Mouse (Mus musculus) thymus, postnatal 14 days (tissue): ENCODE measurements around the gene Plgrkt.

ENCODE experiments used
- DNase-seq: peaks from one replicate; pipeline ENCODE4 v3.0.0; 2021

Plgrkt gene

DNA sequence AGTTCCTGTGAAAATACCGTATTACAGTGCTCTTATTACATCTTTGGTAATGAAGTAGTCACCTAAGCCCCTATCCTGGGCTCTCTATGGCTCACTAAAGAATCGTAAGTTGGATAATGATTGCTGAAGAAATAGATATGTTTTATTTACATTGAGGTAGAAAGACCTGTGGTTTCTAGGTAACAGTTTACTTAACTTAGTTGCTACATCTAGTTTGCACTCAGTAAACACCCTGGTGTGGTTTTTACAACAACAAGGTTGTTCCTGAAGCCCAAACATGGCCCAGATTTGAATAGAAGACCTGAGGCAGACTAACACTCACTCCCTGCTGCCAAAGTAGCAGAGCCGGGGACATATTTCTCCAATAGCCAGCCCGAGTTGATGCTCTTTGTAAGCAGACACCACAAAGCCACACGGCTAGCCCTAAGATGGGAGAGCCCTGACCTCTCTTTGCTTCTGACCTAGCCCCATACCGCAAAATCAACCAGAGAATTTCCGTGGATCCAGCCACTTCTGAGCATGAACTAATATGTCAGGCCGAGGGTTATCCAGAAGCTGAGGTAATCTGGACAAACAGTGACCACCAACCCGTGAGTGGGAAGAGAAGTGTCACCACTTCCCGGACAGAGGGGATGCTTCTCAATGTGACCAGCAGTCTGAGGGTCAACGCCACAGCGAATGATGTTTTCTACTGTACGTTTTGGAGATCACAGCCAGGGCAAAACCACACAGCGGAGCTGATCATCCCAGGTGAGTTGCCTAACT lies 12.8 kb upstream of the Plgrkt start:
- no peak for DNase-seq

DNA sequence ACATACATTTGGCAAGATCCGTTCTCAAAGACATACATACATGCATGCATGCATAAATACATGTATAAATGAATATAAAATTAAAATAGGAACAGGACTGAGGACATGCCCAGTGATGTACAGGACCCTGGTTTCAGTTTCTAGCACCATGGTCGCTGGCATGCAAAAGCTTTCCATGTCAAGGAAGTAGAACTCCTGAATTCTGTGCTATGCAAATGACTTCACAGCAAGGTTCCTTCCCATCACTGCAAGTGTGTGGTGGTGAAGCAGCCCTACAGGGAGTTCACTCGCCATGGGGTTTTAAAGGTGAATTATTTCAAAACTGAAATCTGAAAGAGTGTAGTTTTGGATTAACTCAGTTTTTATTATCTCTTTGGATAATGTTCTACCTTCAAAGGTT lies 9.2 kb upstream of the Plgrkt start:
- DNase-seq = no peak

DNA sequence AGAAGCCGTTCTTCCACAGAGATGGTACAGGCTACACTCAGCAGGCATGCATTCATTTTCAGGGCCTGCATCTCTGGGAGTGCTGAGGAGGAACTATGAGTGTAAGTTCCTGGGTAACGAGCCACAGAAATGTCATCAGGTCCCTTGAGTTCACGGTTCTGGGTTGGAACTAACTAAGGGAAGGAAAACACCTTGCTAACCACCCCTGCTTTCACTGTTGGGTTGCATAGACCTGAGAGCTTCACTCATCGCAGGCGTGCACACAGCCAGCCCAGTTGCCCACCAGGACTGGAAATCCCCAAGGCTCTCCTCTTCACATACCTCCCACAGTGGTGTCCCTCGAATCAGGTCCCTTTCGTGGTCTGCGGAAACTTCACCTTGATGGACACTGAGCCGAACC lies 7.8 kb upstream of the Plgrkt start:
- no peak for DNase-seq

DNA sequence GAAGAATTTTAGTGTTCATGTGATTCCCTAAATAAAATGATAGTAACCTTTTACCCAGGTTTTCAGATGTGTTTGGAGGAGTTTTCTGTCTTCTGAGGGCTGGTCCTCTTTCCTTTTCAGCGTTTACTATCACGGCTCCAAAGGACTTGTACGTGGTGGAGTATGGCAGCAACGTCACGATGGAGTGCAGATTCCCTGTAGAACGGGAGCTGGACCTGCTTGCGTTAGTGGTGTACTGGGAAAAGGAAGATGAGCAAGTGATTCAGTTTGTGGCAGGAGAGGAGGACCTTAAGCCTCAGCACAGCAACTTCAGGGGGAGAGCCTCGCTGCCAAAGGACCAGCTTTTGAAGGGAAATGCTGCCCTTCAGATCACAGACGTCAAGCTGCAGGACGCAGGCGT lies 6.2 kb upstream of the Plgrkt start:
- DNase-seq = no peak

DNA sequence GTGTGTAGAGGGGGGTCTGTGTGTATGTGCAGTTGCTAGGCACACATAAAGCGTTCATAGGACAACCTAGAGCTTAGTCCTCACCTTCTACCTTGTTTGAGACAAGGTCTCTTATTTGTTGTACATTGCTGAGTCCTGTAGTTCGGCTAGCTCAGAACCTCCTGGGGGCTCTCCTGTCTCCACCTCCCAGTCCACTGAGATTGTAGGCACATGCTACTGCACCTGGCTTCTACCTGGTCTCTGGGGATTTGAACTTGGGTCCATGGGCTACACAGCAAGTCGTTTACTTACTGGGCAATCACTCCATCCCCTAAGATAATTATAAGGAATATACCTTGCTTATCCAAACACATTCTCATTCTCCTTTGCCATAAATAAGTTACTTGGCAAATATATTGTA lies 5.4 kb upstream of the Plgrkt start:
- no peak for DNase-seq

DNA sequence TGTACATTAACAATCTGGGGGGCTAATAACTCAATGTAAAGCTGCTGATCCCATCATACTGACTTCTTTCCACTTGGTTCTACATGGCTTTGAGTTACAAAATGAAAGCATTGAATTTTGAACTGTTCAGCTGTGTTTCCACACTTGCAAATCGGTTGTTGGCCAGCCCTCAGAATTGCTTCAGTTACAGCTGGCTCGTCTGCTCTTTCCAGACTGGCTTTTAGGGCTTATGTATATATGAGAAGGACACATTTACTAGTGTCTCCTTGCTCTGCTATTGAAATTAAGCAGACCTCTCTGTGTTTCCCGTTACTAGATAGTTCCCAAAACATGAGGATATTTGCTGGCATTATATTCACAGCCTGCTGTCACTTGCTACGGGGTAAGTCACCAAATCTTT lies 4.9 kb upstream of the Plgrkt start:
- DNase-seq = no peak

DNA sequence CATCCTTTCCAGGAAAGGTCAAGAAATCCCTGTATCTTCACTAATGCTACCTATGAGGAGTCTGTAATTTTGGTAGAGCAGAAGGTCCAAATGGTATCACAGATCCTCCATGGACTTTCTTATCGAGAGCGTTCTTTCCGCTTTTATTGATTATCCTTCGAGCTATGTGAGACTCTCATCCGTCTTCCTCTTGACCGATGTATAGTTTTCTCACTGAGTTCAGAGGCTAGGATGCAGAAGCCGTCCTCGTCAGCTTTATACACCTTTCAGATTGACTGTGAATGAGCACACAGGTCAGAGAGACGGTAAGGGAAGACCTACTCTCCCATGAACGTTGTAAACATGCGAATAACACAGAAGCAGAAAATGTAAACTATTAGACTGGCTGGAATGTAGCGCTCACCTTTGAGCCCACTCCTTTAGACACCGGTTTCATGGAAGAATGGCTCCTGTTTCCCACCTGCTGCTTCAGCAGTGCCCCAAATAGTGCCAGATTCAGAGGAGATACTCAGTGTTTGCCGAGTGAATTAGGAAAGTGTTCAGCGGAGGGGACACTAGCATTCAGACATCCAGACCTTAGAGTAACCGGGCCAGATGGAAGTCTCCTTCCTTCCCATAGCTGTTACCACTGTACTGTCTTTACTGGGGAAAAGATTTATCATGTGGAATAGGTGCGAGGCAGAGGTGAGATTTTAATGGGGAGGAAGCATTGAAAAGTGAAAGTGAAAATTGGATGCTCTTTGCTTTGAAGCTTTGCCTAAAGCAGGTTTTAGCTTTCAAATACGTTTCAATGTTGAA lies 4.3 kb upstream of the Plgrkt start:
- no peak for DNase-seq

DNA sequence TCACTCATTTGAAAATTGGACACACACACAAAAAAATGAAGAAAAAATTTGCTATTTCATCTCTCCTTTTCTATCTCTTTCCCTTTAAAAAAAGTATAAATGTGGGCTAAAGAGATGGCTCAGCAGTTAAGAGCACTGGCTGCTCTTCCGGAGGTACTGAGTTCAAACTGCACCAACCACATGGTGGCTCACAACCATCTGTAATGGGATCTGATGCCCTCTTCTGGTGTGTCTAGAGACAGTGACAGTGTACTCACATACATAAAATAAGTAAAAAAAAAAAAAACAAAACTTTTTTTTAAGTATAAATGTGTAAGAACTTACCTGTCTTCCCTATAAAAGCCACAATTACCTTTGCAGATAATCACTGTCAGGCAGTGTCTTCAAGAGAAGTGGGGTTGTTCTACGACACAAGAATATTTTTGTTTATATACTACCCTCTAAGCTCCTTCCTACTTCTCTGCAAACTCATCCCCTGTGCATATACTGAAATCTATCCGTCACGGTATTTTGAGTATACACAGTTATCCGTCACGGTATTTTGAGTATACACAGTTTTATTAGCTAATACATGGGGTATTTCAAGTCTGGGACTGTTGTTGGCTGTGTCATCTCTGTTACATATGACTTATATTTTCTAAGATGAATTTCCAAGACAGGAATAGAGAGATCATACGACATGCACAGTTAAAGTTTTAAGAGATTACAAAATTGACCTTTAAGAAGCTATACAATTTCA lies 3.5 kb upstream of the Plgrkt start:
- DNase-seq = no peak

DNA sequence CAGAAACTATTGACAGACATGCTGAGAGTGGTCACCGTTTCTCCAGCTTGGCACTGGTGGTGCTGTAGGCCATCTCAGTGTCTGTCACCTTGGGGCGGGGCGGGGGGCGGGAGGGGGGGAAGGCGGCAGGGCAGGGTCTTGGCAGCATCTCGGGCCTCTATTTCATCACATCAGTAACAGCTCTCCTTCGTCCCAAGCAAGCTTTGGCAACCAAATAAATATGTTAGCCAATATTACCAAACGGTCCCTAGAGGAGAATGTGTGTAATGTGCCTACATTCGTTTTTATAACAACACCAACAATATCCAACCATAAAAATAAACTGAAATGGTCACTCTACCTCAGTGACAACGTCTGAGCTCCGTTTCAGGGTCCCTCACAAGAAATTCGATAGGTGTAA lies 2.9 kb upstream of the Plgrkt start:
- DNase-seq = no peak

DNA sequence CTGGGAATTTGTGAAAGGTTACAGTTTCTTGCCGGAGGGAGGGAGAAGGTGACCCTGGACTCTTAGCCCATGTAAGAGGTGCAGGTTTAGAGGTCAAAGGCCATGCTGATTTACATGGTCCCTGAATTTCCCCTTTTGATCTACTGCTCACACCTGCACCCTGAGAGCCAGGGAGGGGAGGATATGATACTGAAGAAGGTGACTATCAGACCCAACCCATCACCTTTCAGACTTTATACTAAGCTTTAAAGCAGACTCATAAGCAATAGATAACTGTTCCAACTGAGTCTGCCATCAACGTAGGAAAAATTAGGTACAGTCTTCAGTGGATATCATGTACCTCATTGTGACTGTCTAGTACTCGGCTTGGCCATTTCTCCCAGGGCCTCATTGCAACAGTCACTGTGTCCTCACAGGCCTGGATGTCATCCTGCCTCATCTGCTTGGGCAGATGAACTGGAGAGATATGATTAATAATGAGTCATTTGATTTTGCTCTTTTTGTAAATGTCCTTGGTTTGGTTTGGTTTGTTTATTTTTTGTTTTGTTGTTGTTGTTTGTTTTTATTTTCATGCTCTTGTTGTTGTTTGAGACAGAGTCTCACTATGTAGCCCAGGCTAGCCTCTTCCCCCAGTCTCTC lies 1.6 kb upstream of the Plgrkt start:
- no peak for DNase-seq

DNA sequence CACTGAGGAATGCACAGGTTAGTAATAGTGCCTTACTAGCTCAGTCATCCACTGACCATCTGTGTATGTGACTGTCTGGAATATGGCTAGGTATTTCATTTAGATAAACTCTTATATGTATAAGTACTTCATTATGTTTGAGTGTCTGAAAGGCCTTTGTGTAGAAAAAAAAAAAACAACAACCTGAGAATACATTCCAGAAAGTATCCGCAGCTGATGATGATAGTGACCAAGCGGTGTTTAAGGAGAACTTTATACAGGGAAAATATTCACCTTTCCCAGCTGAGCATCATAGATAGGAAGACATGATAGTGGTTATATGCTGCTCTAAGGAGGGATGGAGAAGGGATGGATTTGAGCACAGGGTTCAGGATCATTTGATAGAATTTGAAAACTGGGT lies 851 bp upstream of the Plgrkt start:
- DNase-seq = no peak

DNA sequence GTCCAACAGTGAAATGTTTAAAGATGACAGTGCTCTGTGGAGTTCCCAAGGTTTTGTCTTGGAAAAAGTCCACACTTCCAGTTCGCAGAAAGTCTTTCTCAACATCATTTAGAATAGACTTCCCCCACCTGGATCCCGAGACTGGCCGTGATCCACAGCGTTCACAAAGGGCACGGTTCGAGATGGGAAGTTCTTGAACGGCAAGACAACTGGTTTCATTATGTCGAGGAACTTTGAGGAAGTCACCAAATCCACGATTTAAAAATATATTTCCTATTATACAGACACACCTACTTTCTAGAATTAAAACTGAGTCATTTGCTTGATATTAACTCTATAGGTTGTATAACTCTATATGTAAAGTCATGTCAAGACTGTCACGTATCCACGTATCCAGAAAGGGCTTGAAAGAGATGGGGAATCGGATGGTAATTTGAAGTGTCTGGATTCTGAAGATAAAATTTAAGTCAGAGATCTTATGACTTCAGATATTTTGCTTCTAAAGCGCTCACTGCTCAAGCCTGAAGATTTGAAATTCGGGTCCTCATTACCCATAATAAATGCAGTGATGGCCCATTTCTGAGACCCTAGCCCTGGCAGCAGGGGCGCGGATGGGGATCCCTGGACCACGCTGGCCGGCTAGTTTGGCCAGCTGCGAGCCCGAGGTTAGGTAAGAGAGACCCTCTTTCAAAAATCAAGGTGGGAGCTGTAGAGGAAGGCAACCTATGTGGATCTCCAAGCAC lies 793 bp downstream of the Plgrkt start:
- DNase-seq = peak; percentile 28

DNA sequence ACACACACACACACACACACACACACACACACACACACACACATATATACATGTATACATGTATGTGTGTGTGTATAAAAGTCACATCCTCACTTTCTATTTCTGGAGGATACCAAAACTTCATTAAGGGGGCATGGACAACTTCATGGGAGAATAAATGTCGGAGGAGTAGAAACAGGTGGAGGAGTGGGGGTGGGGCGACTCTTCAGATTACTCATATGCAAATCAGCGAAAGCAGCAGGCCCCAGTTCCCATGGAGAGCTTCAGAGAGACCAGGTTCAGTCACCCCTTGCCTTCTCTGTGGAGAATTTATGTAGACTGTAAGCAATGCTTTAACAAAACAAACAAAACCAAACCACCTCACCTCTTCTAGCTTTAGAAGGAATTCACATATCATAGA lies 2.1 kb downstream of the Plgrkt start:
- peak; percentile 29 for DNase-seq

DNA sequence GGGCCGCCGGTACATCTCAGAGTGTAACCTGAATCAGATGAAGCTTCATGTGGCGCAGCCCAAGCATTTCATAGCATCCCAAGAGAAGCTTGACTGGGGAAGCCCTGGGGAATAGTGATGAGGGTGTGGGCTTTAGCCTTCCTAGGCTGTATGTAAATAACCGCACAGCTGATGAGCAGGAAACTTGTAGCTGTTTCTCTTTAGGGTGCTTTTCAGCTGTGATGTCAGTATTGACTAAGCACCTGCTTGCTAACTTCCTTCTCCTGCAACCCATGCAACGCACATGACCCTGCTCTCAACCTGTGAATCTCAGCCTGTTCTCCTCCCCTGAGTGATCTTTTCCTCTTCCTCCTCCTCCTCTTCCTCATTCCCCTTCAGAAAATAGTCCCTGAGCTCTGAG lies 3.1 kb downstream of the Plgrkt start:
- no peak for DNase-seq

DNA sequence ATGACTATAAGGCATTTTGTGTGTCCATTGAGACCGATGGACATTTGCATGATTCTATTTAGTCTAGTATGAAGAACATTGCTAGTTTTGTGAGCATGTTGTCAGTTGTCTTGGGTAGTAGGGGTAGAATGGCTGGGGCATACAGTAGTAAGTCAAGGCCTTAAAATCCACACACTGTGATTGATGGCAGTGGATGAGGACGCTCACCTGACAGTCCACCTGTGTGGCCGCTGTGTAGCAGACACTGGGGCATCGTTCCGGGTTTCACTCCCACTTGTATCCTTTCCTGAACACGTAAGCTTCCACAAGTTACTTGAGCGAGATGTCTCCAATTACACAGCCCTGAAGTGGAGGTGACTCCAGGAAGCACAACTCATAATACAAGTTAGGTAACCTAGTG lies 3.6 kb downstream of the Plgrkt start:
- no peak for DNase-seq

DNA sequence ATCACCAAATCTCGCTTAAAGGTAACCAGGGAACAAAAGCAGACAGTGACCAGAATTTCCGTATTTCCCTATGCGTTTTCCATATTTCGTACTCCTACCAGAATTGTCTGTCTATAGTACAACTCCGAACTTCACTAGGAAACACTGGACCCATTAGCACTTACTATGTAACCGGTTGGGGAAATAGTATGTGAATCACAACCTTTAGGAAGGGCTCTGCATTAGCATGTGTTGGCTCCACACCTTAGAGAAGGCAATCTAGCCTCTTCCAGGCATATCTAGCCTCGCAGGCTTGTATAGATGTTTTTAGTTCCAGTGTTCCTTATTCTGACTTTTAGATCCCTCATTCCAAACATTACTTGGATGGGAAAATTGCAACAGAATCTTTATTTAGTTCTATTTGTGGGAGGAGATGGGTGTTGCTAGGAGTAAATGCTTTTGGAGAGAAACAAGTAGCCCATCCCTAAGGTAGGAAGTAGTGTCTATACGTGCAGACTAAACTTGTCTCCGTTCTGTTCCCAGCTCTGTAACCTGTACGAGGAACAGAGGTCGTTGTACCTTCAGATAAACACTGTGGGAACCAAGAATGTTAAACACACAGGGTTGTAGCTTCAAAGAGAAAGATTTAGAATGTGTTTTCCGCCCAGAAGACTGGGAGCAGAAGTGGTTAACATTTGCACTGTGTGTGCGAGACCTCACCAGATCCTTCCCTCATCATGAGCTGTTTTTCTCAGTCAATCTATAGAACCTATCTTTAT lies 4.8 kb downstream of the Plgrkt start:
- DNase-seq = no peak

DNA sequence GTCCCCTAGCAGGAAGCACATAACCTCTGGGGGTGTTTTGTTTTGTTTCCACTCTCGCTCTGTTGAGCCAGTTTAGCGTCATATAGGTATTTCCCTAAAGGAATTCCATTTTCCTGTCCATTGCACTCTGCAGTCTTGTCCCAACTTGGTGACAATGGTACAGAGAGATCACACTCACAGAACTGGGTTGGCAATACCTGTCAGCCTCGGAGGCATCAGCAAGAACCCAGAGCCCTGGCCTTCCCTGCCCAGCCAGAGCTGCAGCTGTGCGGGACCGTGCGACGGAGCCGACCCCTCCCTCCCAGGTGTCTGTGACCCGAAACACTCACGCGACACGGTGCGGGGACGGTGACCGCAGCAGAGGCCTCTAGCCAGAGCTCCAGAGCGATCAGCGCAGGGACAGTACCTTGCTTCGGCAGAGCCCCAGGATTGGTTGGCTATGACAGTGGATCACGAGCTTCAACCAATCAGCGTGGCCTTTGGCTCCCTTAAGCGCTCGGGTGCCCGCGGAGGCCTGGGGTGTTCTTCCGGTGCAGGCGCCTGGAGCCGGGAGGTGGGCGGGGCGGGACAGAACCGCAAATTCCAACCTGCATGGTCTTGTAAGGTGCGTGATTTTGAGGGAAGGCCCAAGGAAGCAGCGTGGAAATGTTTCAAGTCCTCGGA lies 5.6 kb downstream of the Plgrkt start:
- DNase-seq = peak; percentile 91

DNA sequence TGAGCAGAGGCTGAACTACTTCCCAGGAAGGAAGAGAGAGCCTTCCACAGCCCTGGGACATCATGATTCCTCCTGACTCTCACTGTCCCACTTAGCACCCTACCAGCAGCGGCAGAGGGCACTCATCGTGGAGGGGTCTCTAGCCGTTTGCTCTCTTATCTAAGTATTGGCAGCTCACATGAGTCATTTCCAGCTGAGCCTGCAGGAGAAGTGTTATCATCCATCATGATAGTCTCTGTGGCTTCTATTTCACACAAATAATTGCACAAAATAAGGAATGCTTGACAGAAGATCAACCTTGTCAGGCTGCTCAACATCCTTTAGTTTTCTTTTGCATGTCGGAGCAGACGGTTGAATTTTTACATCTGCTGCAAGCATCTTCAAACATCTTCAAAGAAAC lies 6.9 kb downstream of the Plgrkt start:
- no peak for DNase-seq

DNA sequence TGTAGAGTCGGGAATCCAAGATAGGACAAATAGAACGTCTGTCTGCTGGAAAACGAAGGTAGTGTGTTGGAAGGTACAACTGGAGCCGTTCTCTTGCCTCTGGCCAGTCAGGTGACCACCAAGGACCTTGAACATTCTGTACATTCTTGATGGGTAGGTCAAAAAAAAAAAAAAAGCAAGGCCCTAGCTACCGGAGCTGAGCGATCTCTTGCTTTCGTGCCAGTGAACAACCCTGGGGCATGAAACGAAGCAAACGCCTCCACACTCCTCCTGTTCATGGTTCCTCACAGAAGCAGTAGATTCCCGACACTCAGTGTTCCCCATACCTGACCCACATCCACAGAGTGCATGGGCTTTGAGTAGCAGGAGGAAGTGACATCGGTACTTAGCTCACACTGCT lies 10.9 kb downstream of the Plgrkt start:
- DNase-seq = no peak

DNA sequence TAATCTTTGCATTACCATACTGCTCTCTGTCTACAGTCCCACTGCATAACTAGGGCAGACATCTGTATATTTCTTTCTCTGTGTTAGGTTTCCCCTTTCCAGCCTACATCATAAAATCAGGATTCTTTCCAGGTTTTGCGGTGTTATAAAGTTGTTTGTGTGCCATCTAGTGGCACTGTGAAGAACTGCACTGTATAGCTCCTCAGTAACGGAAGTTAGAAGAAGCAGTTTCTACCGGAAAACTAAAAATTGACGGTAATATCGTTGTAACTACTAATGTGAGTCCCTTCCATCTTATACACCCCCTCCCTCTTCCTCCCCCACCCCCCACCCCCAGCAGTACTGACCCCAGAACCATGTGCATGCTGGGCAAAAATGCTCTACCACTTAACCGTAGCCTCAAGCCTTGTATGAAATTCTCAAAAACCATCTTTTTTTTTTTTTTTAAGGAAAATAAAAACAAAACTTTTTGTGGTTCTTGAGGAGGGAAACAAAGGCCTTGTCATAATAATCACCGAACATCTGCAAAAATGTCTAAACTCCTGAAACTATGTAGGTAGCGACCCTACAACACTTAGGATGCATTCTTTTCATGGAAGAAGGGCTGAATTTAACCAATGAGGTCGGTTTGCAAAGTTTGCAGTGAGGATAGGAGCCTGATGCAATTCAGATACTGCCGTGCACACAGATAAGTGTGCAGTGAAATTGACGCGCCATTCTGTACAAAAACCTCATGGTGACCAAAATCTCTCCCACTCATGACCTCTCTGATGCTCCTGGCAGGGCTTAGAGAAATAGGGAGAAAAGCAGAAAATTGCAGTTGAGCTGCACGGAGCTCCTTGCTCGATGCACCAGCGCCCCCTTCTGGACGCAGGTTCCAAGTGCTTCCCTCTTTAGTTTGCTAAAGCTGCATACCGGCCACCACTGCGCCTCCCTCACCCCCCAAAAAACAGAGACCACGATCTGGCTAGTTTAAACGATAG lies 12.0 kb downstream of the Plgrkt start:
- DNase-seq = peak; percentile 94
